Mouse (Mus musculus) MEL (cell line): ENCODE results near the gene Prss44.

Experiments
- CTCF ChIP-seq, 3 experiments: IDR thresholded peaks in 2 of 3; conservative IDR thresholded peaks in 1 of 3; 2 replicates each; pipeline ENCODE4 v1.5.1; 2011 to 2012; ENCODE audit warnings: low read length in 3 of 3, low read depth in 2 of 3, mild to moderate bottlenecking in 2 of 3, improper control_type of control experiment in 1 of 3, inconsistent platforms in 1 of 3, mixed read lengths in 1 of 3, moderate library complexity in 1 of 3; ENCODE audit not compliant: control insufficient read depth in 1 of 3, insufficient read depth in 1 of 3, poor library complexity in 1 of 3, severe bottlenecking in 1 of 3
- EP300 ChIP-seq, 2 experiments: IDR thresholded peaks; 2 replicates each; pipeline ENCODE4 v1.6.1; 2011; ENCODE audit warnings: improper control_type of control experiment in 2 of 2, low read length in 2 of 2, low read depth in 1 of 2, mild to moderate bottlenecking in 1 of 2
- ETS1 ChIP-seq: IDR thresholded peaks from 2 replicates; pipeline ENCODE4 v1.6.1; 2012; ENCODE audit warnings: low read depth, mild to moderate bottlenecking, inconsistent platforms, low read length, improper control_type of control experiment, moderate library complexity
- GABPA ChIP-seq: IDR thresholded peaks from 2 replicates; pipeline ENCODE4 v1.6.1; 2012; ENCODE audit warnings: low read depth, mild to moderate bottlenecking, inconsistent platforms, low read length, improper control_type of control experiment, moderate library complexity
- HCFC1 ChIP-seq: IDR thresholded peaks from 2 replicates; pipeline ENCODE4 v1.6.1; 2012; ENCODE audit warnings: low read depth, mild to moderate bottlenecking, inconsistent platforms, low read length, improper control_type of control experiment, moderate library complexity
- MAFK ChIP-seq: IDR thresholded peaks from 2 replicates; pipeline ENCODE4 v1.6.1; 2011; ENCODE audit warnings: low read depth, mild to moderate bottlenecking, low read length, improper control_type of control experiment, borderline replicate concordance
- MAZ ChIP-seq: IDR thresholded peaks from 2 replicates; pipeline ENCODE4 v1.6.1; 2012; ENCODE audit warnings: low read depth, mild to moderate bottlenecking, inconsistent platforms, low read length, improper control_type of control experiment
- MYC ChIP-seq: IDR thresholded peaks from 2 replicates; pipeline ENCODE4 v1.6.1; 2011; ENCODE audit warnings: low read depth, mild to moderate bottlenecking, low read length, improper control_type of control experiment, moderate library complexity
- POLR2A ChIP-seq, 2 experiments: IDR thresholded peaks; 2 replicates each; pipeline ENCODE4 v1.6.1; 2011 to 2012; ENCODE audit warnings: low read length in 2 of 2, mild to moderate bottlenecking in 2 of 2, control low read depth in 1 of 2, improper control_type of control experiment in 1 of 2, low read depth in 1 of 2, moderate library complexity in 1 of 2; ENCODE audit not compliant: control insufficient read depth in 1 of 2, insufficient read depth in 1 of 2, poor library complexity in 1 of 2
- POLR2AphosphoS5 ChIP-seq: IDR thresholded peaks from 2 replicates; pipeline ENCODE4 v1.6.1; 2012; ENCODE audit warnings: low read depth, borderline replicate concordance, mild to moderate bottlenecking, inconsistent platforms, low read length, moderate library complexity, mixed read lengths
- TBP ChIP-seq: IDR thresholded peaks from 2 replicates; pipeline ENCODE4 v1.8.0; 2011; ENCODE audit warnings: low read depth, low read length, improper control_type of control experiment
- TCF12 ChIP-seq: IDR thresholded peaks from 2 replicates; pipeline ENCODE4 v1.6.1; 2014; ENCODE audit warnings: low read depth, mild to moderate bottlenecking, inconsistent platforms, low read length, improper control_type of control experiment, moderate library complexity
- USF2 ChIP-seq, 2 experiments: IDR thresholded peaks; 2 replicates each; pipeline ENCODE4 v1.6.1; 2011 to 2012; ENCODE audit warnings: improper control_type of control experiment in 2 of 2, low read length in 2 of 2, borderline replicate concordance in 1 of 2, inconsistent platforms in 1 of 2, low read depth in 1 of 2, mild to moderate bottlenecking in 1 of 2; ENCODE audit not compliant: insufficient read depth in 1 of 2
- ZNF384 ChIP-seq: IDR thresholded peaks from 2 replicates; pipeline ENCODE4 v1.6.1; 2012; ENCODE audit warnings: low read depth, mild to moderate bottlenecking, inconsistent platforms, low read length, improper control_type of control experiment

DNA sequence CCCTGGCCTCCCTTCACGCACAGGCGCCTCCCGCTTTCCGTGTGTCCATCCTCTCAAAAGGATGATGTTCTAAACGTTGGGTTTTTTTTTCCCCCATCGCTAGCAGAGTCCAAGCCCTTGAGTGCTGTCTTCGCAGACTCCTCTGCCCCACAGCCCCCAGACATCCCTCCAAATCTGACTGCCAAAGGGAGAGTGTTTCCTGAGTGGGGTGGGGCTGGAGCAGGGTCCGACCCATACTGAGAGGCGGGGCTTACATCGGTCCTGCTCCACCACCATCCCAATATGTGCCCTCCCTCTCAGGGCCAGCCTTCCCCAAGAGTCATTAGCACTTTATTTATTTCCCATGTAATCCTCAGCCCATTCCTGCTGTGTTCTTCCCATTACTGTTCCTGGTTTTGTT lies 21.2 kb downstream of the Prss44 start:
- TF ChIP-seq ZNF384, result no peak
- no peak for TF ChIP-seq MAFK
- no peak for TF ChIP-seq MAZ
- TF ChIP-seq TCF12, result no peak
- TF ChIP-seq CTCF (IDR thresholded peaks at IDR 0.05 in 2 of 3, conservative IDR thresholded peaks at IDR 0.05 in 1 of 3; ENCODE audit: control insufficient read depth in 1 of 3, insufficient read depth in 1 of 3, low read depth in 2 of 3, low read length in 3 of 3, poor library complexity in 1 of 3, severe bottlenecking in 1 of 3), result no peak
- no peak for TF ChIP-seq EP300 (IDR thresholded peaks at IDR 0.05; ENCODE audit: low read depth in 1 of 2, low read length in 2 of 2)
- no peak for TF ChIP-seq POLR2A (IDR thresholded peaks at IDR 0.05; ENCODE audit: control insufficient read depth in 1 of 2, insufficient read depth in 1 of 2, low read depth in 1 of 2, low read length in 2 of 2, poor library complexity in 1 of 2)
- no peak for TF ChIP-seq HCFC1
- no peak for TF ChIP-seq MYC
- TF ChIP-seq POLR2AphosphoS5, result no peak
- TF ChIP-seq USF2 (IDR thresholded peaks at IDR 0.05; ENCODE audit: borderline replicate concordance in 1 of 2, insufficient read depth in 1 of 2, low read depth in 1 of 2, low read length in 2 of 2), result no peak
- no peak for TF ChIP-seq GABPA
- TF ChIP-seq TBP, result no peak
- no peak for TF ChIP-seq ETS1
